Mouse (Mus musculus): Measurements from ENCODE around the gene Eif4g1.

DNA sequence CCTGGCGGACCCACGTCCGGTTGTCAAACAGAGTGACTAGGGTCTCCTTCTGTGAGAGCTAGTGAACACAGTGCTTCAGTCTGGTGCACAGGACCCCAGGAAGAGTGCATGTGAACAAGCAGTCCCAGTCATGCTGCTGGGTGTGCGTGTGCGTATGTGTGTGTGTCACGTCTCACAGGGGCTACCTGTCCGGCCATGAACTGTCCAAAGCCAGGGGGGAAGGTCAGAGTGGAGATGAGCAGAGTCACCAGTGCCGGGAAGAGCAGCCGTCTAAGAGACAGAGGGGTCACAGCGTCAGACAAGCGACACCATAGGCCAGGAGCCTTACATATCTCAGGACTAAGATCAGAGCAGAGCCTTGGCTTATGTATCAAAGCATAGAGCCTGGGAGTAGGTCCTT is 42.3 kb downstream of the Eif4g1 start:
- TF ChIP-seq CTCF (IDR thresholded peaks at IDR 0.05; ENCODE audit: control insufficient read depth, insufficient read depth, low read length) = no peak
- TF ChIP-seq POLR2A (IDR thresholded peaks at IDR 0.05; ENCODE audit: borderline replicate concordance, control insufficient read depth, low read depth, low read length) = no peak
